Mouse (Mus musculus): Measurements from ENCODE around the gene Myo5a. TPM values are rescaled to one million over a fixed set of nuclear protein-coding genes. Genes with fewer than 3 reads are reported as not detected.
A peak's percentile ranks its signal among the peaks of the same experiment; 100 is the strongest.

Gene Myo5a
- polyA plus RNA-seq (2015; fragmentation: Nextera tagmentation; extraction: Ambion mirVana): 4.3 and 4.9 TPM in 2 replicates

DNA sequence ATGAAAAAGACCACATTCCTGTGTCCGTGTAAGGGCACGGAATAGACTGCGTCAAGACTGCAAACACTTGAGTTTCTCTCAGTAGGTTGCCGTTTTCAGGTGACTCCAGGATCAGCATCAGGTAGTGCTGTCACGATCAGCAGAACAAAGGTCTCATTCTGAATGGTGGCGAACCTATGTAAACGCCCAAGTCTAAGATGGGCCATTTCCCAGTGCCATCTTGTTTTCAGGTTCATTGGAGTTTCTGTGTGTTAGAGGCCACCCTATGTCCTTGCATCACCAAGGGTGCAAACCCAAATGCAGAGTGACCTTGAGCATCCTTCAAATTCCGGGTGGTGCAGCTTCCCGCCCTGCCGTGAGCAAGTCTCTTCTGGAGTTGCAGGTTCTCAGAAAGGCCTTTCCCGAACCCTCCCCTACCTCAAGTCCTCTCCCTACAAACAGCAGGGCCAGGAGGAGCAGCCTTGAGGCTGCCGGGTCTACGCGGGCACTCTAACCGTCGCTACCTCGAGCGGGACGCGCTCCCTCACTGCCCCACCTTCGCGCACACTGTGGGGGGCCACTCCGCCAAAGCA lies at the start of gene Myo5a:
Myo5a (plus strand) TSS at position 559 of the 572 bp plus-strand sequence.
- Histone ChIP-seq H3K27ac (ENCODE audit: low read length) (peak within 1 kb of the TSS; percentile 70), H3K36me3 (ENCODE audit: control insufficient read depth, insufficient read depth, low read length) (no peaks in the 10 kb centered on the region), H3K4me3 (ENCODE audit: low read length) (peak within 1 kb of the TSS; percentile 83), H3K27me3 (replicated peaks; ENCODE audit: control insufficient read depth, insufficient read depth, low read length) (no peaks in the 10 kb centered on the region), H3K9me3 (ENCODE audit: control insufficient read depth, low read length) (no peaks in the 10 kb centered on the region), H3K9ac (ENCODE audit: low read depth, low read length) (peak within 1 kb of the TSS; percentile 83), H3K4me1 (ENCODE audit: control insufficient read depth, insufficient read depth, low read length) (peaks cover 7% of the 10 kb centered on the region; the same call in 1 of the 2 replicates), H3K4me2 (ENCODE audit: low read depth, low read length) (peak within 1 kb of the TSS; percentile 99)
- 23% methylated on average over 23 of the region's 23 CpGs for WGBS
- ATAC-seq: no peak

DNA sequence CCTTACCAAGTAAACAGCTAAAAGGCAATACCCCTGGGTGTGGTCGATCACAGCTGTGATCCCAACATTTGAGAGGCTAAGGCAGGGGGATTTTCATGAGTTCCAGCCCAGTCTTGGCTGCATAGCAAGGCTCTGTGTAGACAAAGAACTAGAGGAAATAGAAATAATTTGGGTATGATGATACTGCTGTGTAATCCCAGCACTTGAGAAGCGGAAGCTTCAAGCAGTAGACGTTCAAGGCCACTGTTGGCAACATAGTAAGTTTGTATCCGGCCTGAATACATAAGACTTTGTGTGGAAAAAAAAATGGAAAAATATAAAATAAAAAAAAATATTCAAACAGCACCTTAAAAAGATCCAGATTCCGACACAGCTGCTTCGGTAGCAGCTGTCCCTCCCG lies 48.3 kb upstream of the Myo5a start:
- ATAC-seq: no peak
- WGBS: 76% methylated on average over 7 of the region's 7 CpGs
- H3K9ac ChIP-seq (ENCODE audit: low read depth, low read length): no peak overlapping the region
- no peaks in the 10 kb centered on the region for H3K9me3 ChIP-seq (ENCODE audit: control insufficient read depth, low read length)
- no peak overlapping the region for H3K27ac ChIP-seq (ENCODE audit: low read length)
- H3K4me3 ChIP-seq (ENCODE audit: low read length): no peak overlapping the region
- no peaks in the 10 kb centered on the region for H3K36me3 ChIP-seq (ENCODE audit: control insufficient read depth, insufficient read depth, low read length)
- no peaks in the 10 kb centered on the region for H3K4me1 ChIP-seq (ENCODE audit: control insufficient read depth, insufficient read depth, low read length)
- H3K4me2 ChIP-seq (ENCODE audit: low read depth, low read length): no peak overlapping the region
- no peaks in the 10 kb centered on the region for H3K27me3 ChIP-seq (replicated peaks; ENCODE audit: control insufficient read depth, insufficient read depth, low read length)

DNA sequence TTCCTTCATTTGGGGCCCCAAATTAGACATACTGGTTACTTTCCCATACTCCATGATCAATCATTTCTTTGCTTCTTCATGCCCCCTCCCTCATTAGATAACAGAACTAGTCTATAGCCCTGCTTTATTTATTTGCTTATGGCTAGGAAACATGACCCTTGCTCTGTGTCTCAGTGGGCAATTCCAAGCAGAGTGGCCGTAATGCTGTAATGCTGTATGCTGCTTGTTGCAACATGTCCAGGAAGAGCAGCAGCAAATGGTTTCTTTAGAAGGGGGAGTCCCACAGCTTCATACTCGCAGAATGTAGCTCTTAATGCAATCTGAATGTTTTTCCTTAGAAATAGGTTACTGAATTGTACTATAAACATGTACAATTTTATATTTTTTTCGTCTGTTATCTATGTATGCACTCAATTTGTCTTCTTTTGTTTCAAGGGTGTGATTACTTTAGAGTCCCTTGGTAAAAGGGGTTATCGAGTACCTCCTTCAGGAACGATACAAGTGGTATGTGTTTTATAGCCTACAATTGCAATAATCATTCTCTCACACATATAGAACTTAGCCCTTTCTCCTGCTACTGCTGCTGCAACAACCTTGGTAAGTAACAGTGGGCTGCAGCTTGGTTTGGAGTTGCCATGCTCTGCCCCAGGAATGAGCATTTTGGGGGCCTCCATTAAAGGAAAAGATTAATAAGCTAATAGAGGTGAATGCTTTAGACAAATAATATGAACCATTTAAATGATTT lies 47.5 kb upstream of the Myo5a start:
- H3K4me3 ChIP-seq (ENCODE audit: low read length): no peak overlapping the region
- no peaks in the 10 kb centered on the region for H3K4me1 ChIP-seq (ENCODE audit: control insufficient read depth, insufficient read depth, low read length)
- H3K27me3 ChIP-seq (replicated peaks; ENCODE audit: control insufficient read depth, insufficient read depth, low read length): no peaks in the 10 kb centered on the region
- ATAC-seq: peak; percentile 83
- no peaks in the 10 kb centered on the region for H3K36me3 ChIP-seq (ENCODE audit: control insufficient read depth, insufficient read depth, low read length)
- H3K9me3 ChIP-seq (ENCODE audit: control insufficient read depth, low read length): no peaks in the 10 kb centered on the region
- H3K9ac ChIP-seq (ENCODE audit: low read depth, low read length): no peak overlapping the region
- H3K27ac ChIP-seq (ENCODE audit: low read length): no peak overlapping the region
- H3K4me2 ChIP-seq (ENCODE audit: low read depth, low read length): no peak overlapping the region
- 56% methylated on average over 5 of the region's 5 CpGs for WGBS

- no peak overlapping the region for H3K4me3 ChIP-seq (ENCODE audit: low read length)
- 43% methylated on average over 7 of the region's 7 CpGs for WGBS
- no peaks in the 10 kb centered on the region for H3K9me3 ChIP-seq (ENCODE audit: control insufficient read depth, low read length)
- H3K9ac ChIP-seq (ENCODE audit: low read depth, low read length): no peak overlapping the region
- no peaks in the 10 kb centered on the region for H3K4me1 ChIP-seq (ENCODE audit: control insufficient read depth, insufficient read depth, low read length)
- no peak overlapping the region for H3K27ac ChIP-seq (ENCODE audit: low read length)
- no peaks in the 10 kb centered on the region for H3K27me3 ChIP-seq (replicated peaks; ENCODE audit: control insufficient read depth, insufficient read depth, low read length)
- H3K4me2 ChIP-seq (ENCODE audit: low read depth, low read length): no peak overlapping the region
- H3K36me3 ChIP-seq (ENCODE audit: control insufficient read depth, insufficient read depth, low read length): no peaks in the 10 kb centered on the region
- ATAC-seq: peak; percentile 79
Observed at GRCm38 (mm10) chr9:75024089-75024488, 46.7 kb upstream of the Myo5a start.

GRCm38 (mm10) chr9:75025689-75026088 lies 45.1 kb upstream of the Myo5a start:
- Histone ChIP-seq H3K27ac (ENCODE audit: low read length) (no peak overlapping the region), H3K36me3 (ENCODE audit: control insufficient read depth, insufficient read depth, low read length) (no peaks in the 10 kb centered on the region), H3K4me2 (ENCODE audit: low read depth, low read length) (no peak overlapping the region), H3K9me3 (ENCODE audit: control insufficient read depth, low read length) (no peaks in the 10 kb centered on the region), H3K4me1 (ENCODE audit: control insufficient read depth, insufficient read depth, low read length) (no peaks in the 10 kb centered on the region), H3K9ac (ENCODE audit: low read depth, low read length) (no peak overlapping the region), H3K27me3 (replicated peaks; ENCODE audit: control insufficient read depth, insufficient read depth, low read length) (no peaks in the 10 kb centered on the region), H3K4me3 (ENCODE audit: low read length) (no peak overlapping the region)
- WGBS: 80% methylated on average over 6 of the region's 6 CpGs
- no peak for ATAC-seq

DNA sequence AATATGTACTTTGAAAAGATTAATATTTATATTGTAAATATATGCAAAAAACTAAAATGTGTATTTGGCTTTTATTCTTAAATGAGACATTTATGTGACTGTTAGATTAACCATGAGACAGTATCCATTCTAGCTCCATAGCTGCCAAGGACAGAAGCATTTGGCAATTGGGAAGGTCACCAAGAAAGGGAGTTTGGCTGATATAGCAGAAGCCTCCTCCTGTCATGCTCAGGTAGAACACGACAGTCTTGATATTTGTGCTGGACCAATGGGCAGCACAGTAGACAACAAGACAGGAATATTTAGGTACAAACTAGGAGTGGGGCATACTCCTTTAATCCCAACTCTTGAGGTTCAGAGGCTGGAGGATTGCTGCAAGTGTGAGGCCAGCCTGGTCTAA lies 38.4 kb upstream of the Myo5a start:
- 89% methylated on average over 1 of the region's 1 CpGs for WGBS
- no peak overlapping the region for H3K4me2 ChIP-seq (ENCODE audit: low read depth, low read length)
- H3K4me1 ChIP-seq (ENCODE audit: control insufficient read depth, insufficient read depth, low read length): peaks cover 7% of the 10 kb centered on the region
- no peaks in the 10 kb centered on the region for H3K9me3 ChIP-seq (ENCODE audit: control insufficient read depth, low read length)
- no peaks in the 10 kb centered on the region for H3K27me3 ChIP-seq (replicated peaks; ENCODE audit: control insufficient read depth, insufficient read depth, low read length)
- no peak for ATAC-seq
- H3K36me3 ChIP-seq (ENCODE audit: control insufficient read depth, insufficient read depth, low read length): no peaks in the 10 kb centered on the region
- no peak overlapping the region for H3K27ac ChIP-seq (ENCODE audit: low read length)
- H3K9ac ChIP-seq (ENCODE audit: low read depth, low read length): no peak overlapping the region
- H3K4me3 ChIP-seq (ENCODE audit: low read length): no peak overlapping the region

DNA sequence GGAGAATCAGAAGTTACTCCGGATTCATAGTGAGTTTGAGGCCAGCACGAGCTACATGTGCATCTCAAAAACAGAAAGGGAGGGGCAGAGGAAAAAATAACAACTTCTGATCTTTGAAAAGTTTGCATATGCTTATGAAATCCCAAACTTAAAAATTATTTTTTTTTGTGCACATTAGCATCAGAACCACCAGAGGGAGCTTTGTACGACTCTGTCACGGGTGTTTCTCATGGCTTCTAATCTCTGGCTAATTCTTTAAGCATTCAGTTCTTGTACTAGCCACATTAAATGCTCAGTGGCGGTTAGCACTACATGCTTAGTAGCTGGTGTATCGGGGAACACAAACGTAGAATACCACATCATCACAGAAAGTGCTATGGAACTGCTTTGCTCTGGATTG lies 37.7 kb upstream of the Myo5a start:
- Histone ChIP-seq H3K9me3 (ENCODE audit: control insufficient read depth, low read length) (no peaks in the 10 kb centered on the region), H3K27me3 (replicated peaks; ENCODE audit: control insufficient read depth, insufficient read depth, low read length) (no peaks in the 10 kb centered on the region), H3K4me1 (ENCODE audit: control insufficient read depth, insufficient read depth, low read length) (peaks cover 7% of the 10 kb centered on the region), H3K36me3 (ENCODE audit: control insufficient read depth, insufficient read depth, low read length) (no peaks in the 10 kb centered on the region), H3K27ac (ENCODE audit: low read length) (no peak overlapping the region), H3K4me3 (ENCODE audit: low read length) (no peak overlapping the region), H3K9ac (ENCODE audit: low read depth, low read length) (no peak overlapping the region), H3K4me2 (ENCODE audit: low read depth, low read length) (no peak overlapping the region)
- 58% methylated on average over 7 of the region's 7 CpGs for WGBS
- no peak for ATAC-seq

GRCm38 (mm10) chr9:75034691-75035090 lies 36.1 kb upstream of the Myo5a start:
- 40% methylated on average over 1 of the region's 1 CpGs for WGBS
- no peak for ATAC-seq
- peaks cover 15% of the 10 kb centered on the region for H3K4me1 ChIP-seq (ENCODE audit: control insufficient read depth, insufficient read depth, low read length)
- H3K9me3 ChIP-seq (ENCODE audit: control insufficient read depth, low read length): no peaks in the 10 kb centered on the region
- H3K4me3 ChIP-seq (ENCODE audit: low read length): no peak overlapping the region
- no peaks in the 10 kb centered on the region for H3K36me3 ChIP-seq (ENCODE audit: control insufficient read depth, insufficient read depth, low read length)
- no peaks in the 10 kb centered on the region for H3K27me3 ChIP-seq (replicated peaks; ENCODE audit: control insufficient read depth, insufficient read depth, low read length)
- no peak overlapping the region for H3K27ac ChIP-seq (ENCODE audit: low read length)
- H3K4me2 ChIP-seq (ENCODE audit: low read depth, low read length): no peak overlapping the region
- H3K9ac ChIP-seq (ENCODE audit: low read depth, low read length): no peak overlapping the region

DNA sequence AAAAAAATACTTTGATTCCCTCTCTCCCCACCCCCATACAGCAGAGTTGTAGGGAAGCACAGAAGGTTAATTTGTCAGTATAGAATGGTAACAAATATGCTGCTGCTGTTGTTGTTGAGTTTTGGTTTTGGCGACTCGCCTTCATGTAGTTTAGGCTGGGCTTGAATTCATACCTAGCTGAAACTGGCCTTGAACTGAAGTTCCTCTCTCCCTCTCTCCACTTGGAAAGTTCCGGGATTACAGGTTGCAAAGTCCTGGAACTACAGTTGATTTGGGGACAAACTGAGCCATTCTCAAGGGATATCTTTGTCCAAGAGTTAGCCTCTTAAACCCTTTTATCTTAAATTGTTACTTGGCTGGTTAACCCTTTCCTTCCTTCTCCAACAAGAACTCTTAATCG lies 34.9 kb upstream of the Myo5a start:
- Histone ChIP-seq H3K4me2 (ENCODE audit: low read depth, low read length) (no peak overlapping the region), H3K4me3 (ENCODE audit: low read length) (no peak overlapping the region), H3K4me1 (ENCODE audit: control insufficient read depth, insufficient read depth, low read length) (peaks cover 15% of the 10 kb centered on the region), H3K27ac (ENCODE audit: low read length) (no peak overlapping the region), H3K9ac (ENCODE audit: low read depth, low read length) (no peak overlapping the region), H3K27me3 (replicated peaks; ENCODE audit: control insufficient read depth, insufficient read depth, low read length) (no peaks in the 10 kb centered on the region), H3K9me3 (ENCODE audit: control insufficient read depth, low read length) (no peaks in the 10 kb centered on the region), H3K36me3 (ENCODE audit: control insufficient read depth, insufficient read depth, low read length) (no peaks in the 10 kb centered on the region)
- WGBS: 74% methylated on average over 4 of the region's 4 CpGs
- ATAC-seq: no peak

Measured in intestine, embryonic 16.5 days (tissue).